Mouse (Mus musculus) heart, embryonic 12.5 days (tissue): ENCODE data around the gene Gucy2c. TPM values are rescaled to one million over a fixed set of nuclear protein-coding genes. Genes with fewer than 3 reads are reported as not detected.

ENCODE experiments used
- ATAC-seq: fragments of 200-750 bp; cut with Nextera tagmentation; 2 replicates; pipeline ENCODE4 v1.8.0; 2017; ENCODE audit warnings: moderate TSS enrichment, moderate library complexity; ENCODE audit not compliant: insufficient number of reproducible peaks, low FRiP score
- H3K27ac ChIP-seq: fragments of 300-500 bp; sonication (generic); 2 replicates; pipeline ENCODE4 v1.5.1; 2016; ENCODE audit warnings: mild to moderate bottlenecking, moderate library complexity; ENCODE audit not compliant: poor library complexity, severe bottlenecking
- H3K27me3 ChIP-seq: fragments of 300-500 bp; sonication (generic); replicated peaks from 2 replicates; pipeline ENCODE4 v1.6.1; 2016; ENCODE audit warnings: mild to moderate bottlenecking, moderate library complexity
- H3K36me3 ChIP-seq: fragments of 300-500 bp; sonication (generic); 2 replicates; pipeline ENCODE4 v1.6.1; 2016; ENCODE audit warnings: mild to moderate bottlenecking, moderate library complexity
- H3K4me1 ChIP-seq: fragments of 300-500 bp; sonication (generic); replicated peaks from 2 replicates; pipeline ENCODE4 v1.6.1; 2016; ENCODE audit warnings: mild to moderate bottlenecking
- H3K4me2 ChIP-seq: fragments of 300-500 bp; sonication (generic); 2 replicates; pipeline ENCODE4 v1.6.1; 2016; ENCODE audit warnings: mild to moderate bottlenecking, moderate library complexity
- H3K4me3 ChIP-seq: fragments of 300-500 bp; sonication (generic); 2 replicates; pipeline ENCODE4 v1.5.1; 2016; ENCODE audit warnings: mild to moderate bottlenecking
- H3K9ac ChIP-seq: fragments of 300-500 bp; sonication (generic); 2 replicates; pipeline ENCODE4 v1.6.1; 2016; ENCODE audit warnings: mild to moderate bottlenecking, moderate library complexity
- H3K9me3 ChIP-seq: fragments of 300-500 bp; sonication (generic); replicated peaks from 2 replicates; pipeline ENCODE4 v1.6.1; 2016; ENCODE audit warnings: mild to moderate bottlenecking, moderate library complexity
- WGBS: fragments of 180-500 bp; shearing (Covaris S2); methylation state at CpG from one replicate; pipeline ENCODE4 v1.1.7; 2016; 5-methylcytosine and 5-hydroxymethylcytosine counted together
- polyA plus RNA-seq: library from polyadenylated mRNA; unstranded; fragments of >200 nt; fragmentation: Nextera tagmentation; extraction: Ambion mirVana; gene quantifications from 2 replicates; pipeline ENCODE4 v1.2.1, GENCODE M21; 2016

The Gucy2c gene
- 0.06 TPM in 1 of 2 replicates, not detected in the other for polyA plus RNA-seq

DNA sequence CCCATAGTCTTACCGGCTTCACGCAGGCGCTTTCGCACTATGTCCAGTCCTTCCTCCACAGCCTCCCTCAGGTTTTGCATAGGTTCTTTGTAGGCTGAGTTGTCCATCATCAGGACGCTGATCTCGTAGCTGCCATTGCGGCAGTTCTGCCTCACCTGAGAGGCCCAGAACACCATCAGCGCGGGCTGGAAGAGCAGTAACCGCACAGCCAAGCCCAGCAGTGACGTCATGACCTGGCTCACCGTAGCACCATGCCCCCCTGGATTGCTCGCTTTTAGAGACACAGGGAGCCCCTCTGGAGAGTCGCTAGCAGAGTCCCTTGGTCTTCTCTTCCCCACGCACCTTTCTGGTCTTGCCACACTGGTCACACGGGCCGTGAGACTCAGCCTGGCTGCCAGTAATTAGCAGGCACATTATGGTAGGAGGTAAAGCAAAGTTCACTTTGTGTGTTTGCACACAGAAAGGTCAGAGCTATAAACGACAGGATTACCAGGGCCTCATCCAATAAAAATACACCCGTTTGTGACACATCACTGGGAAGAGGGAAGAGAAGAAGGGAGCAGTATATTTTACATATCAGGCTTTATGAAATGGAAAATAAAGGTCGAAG lies at the start of gene Gucy2c:
TSS of gene Gucy2c (minus strand) at position 389 of the 610 bp plus-strand sequence.
- H3K4me2 ChIP-seq = no peak within 1 kb of the TSS
- H3K27me3 ChIP-seq = no peaks in the 10 kb centered on the region; the same call in 1 of the 2 replicates
- no peaks in the 10 kb centered on the region for H3K4me1 ChIP-seq
- H3K27ac ChIP-seq = no peak within 1 kb of the TSS
- 0 out of 2 replicates have a peak, but pooled peaks cover 3% of the 10 kb centered on the region for H3K9me3 ChIP-seq
- WGBS = 75% methylated on average over 20 of the region's 20 CpGs
- no peak for ATAC-seq
- no peaks in the 10 kb centered on the region for H3K36me3 ChIP-seq
- no peak within 1 kb of the TSS for H3K9ac ChIP-seq
- H3K4me3 ChIP-seq = no peak within 1 kb of the TSS

DNA sequence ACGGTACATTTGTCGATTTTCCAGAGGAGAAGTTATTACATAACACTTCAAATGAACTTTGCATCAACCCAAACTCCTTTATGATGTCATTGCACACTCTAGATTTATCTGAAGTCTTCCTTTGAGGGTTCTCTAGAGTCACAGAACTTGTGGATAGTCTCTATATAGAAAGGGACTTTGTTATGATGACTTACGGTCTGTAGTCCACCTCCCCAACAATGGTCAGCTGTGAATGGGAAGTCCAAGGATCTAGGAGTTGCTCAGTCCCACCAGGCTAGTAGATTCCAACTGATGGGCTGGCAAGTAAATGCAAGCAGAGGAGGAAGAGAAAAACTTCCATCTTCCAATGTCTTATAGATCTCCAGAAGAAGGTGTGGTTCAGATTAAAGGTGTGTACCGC lies 47.1 kb upstream of the Gucy2c start:
- WGBS = 31% methylated on average over 4 of the region's 4 CpGs
- peak overlapping the region; percentile 99 for H3K4me3 ChIP-seq
- H3K4me2 ChIP-seq = peak overlapping the region; percentile 64
- no peaks in the 10 kb centered on the region for H3K27me3 ChIP-seq
- no peaks in the 10 kb centered on the region for H3K9me3 ChIP-seq
- peaks cover 6% of the 10 kb centered on the region; the same call in 1 of the 2 replicates for H3K4me1 ChIP-seq
- peak overlapping the region; percentile 65; the same call in 1 of the 2 replicates for H3K9ac ChIP-seq
- peak overlapping the region; percentile 77; the same call in 1 of the 2 replicates for H3K27ac ChIP-seq
- ATAC-seq = no peak
- H3K36me3 ChIP-seq = peaks cover 18% of the 10 kb centered on the region

DNA sequence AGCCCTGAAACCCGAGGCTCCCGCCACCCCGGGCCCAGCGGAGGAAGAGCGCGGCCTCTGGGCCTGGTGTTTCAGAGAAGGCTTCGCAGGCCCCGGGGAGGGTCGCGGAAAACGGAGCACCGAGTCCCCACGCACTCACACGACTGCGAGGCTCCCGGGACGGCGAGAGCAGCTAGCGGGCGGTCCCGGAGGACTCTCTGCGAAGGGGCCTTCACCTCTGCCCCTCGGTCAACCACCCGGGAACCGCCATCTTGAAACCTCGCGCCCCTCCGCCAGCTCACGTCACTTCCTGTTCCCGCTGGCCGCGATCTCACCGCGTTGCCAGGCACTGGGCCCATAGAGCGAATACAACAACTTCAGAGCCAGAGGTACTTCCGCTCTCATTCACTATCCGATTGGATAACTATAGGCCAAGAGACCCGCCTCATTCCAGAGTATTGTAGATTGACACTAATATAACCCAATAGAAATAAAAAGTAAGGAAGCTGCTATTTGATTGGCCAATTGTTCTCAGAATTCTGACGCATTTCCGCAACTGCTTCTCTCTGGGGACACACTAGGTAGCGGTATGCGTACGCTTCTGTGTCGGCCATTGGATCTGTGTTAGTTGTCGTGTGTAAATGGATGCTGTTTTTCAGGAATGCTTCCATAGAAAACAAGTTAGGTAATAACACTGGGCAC lies 46.5 kb upstream of the Gucy2c start, which contains the start of gene Wbp11:
TSS of gene Wbp11 (minus strand) at position 353 of the 681 bp plus-strand sequence.
- peak; percentile 100 for ATAC-seq
- Histone ChIP-seq H3K4me2 (peak within 1 kb of the TSS; percentile 79), H3K4me3 (peak within 1 kb of the TSS; percentile 99), H3K9me3 (no peaks in the 10 kb centered on the region), H3K36me3 (peaks cover 20% of the 10 kb centered on the region), H3K4me1 (peaks cover 6% of the 10 kb centered on the region; the same call in 1 of the 2 replicates), H3K27ac (peak within 1 kb of the TSS; percentile 87), H3K27me3 (no peaks in the 10 kb centered on the region), H3K9ac (peak within 1 kb of the TSS; percentile 100)
- WGBS = under 1% methylated on average over 45 of the region's 45 CpGs

DNA sequence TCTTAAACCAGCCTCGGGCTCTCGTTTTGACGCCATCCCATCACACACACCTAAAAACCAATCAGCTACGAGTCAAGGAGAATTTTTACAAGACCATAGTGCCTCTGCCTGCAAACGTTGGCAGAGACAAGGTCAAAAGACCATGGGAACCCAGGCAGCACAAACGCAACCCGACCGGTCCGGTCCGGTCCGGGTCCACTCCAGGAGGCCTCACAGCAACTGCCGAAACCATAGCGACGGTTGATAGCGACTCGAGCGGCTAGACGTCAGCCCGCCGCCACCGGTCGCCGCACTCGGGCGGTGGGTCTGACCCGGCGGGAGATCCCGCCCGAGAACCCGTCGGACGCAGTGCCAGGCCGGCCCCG lies 45.9 kb upstream of the Gucy2c start, which contains the start of gene BC049715:
TSS of gene BC049715 (plus strand) at position 111 of the 365 bp plus-strand sequence.
- under 1% methylated on average over 34 of the region's 34 CpGs for WGBS
- ATAC-seq = peak; percentile 37; the same call in 1 of the 2 replicates
- Histone ChIP-seq H3K27ac (peak within 1 kb of the TSS; percentile 87), H3K4me2 (peak within 1 kb of the TSS; percentile 79), H3K9ac (peak within 1 kb of the TSS; percentile 100), H3K4me1 (peaks cover 6% of the 10 kb centered on the region; the same call in 1 of the 2 replicates), H3K27me3 (no peaks in the 10 kb centered on the region), H3K36me3 (peaks cover 25% of the 10 kb centered on the region), H3K9me3 (no peaks in the 10 kb centered on the region), H3K4me3 (peak within 1 kb of the TSS; percentile 99)

DNA sequence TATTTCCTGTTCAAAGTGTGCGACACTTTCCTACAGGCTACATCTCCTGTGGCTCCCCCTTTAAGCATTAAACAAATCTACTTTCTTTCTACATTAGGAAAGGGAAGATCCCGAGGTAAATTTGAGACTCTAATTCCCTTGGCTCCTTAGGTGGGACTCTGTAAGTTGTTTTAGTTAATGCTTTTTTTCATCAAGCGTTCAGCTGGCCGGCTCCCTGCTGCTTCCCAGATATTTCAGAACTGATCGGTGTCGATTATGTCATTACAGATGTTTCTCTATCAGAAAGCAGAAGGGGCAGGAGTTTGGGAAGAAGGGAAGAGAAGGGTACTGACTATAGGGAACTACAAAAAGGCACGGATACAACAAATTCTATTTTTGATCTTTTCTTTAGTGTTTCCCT lies 45.6 kb upstream of the Gucy2c start:
- ATAC-seq = no peak
- Histone ChIP-seq H3K27me3 (no peaks in the 10 kb centered on the region), H3K27ac (no peak overlapping the region), H3K36me3 (peaks cover 29% of the 10 kb centered on the region), H3K9ac (peak overlapping the region; percentile 100), H3K9me3 (no peaks in the 10 kb centered on the region), H3K4me1 (peaks cover 6% of the 10 kb centered on the region; the same call in 1 of the 2 replicates), H3K4me2 (peak overlapping the region; percentile 79), H3K4me3 (peak overlapping the region; percentile 99)
- WGBS = 14% methylated on average over 7 of the region's 7 CpGs

DNA sequence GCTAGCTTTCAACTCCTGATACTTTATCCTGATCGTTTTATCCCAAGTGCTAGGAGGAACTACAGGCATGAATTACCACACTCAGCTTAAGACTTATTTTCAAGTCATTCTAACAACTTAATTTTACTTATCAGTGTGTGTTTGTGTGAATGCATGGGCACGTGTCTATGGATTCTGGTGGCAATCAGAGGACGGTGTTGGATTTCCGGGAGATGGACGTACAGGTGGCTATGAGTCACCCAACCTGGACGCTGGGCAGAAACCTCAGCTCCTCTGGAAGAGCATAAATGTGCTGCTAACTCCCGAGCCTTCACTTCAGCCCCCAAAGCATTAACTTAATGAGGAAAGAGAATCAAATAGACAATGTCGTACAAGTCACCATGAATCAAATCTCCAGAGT lies 43.4 kb upstream of the Gucy2c start:
- WGBS = 90% methylated on average over 8 of the region's 8 CpGs
- no peak overlapping the region for H3K27ac ChIP-seq

DNA sequence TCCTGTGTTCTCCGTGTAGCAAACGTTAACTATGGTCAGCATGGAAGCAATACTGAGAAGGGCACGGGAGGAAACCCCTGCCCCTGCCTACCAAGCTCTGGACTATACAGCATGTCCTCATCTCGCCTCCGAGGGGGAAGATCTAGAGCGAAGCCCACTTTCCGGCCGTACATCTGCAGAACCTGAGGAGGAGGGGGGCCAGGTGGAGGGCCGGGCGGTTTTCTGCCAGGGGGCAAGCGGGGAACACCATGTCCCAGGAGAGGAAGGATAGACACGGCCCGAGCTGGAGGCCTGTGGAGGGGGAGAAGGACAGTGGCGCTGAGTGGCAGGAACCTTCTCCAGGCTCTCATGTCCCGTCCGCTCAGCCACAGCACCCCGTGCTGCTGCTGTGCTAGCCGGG lies 39.5 kb upstream of the Gucy2c start:
- no peaks in the 10 kb centered on the region for H3K9me3 ChIP-seq
- WGBS = 88% methylated on average over 18 of the region's 18 CpGs
- no peaks in the 10 kb centered on the region for H3K27me3 ChIP-seq
- H3K36me3 ChIP-seq = peaks cover 86% of the 10 kb centered on the region
- H3K4me3 ChIP-seq = no peak overlapping the region
- no peak overlapping the region for H3K27ac ChIP-seq
- no peak overlapping the region for H3K9ac ChIP-seq
- no peak overlapping the region for H3K4me2 ChIP-seq
- H3K4me1 ChIP-seq = peaks cover 11% of the 10 kb centered on the region
- no peak for ATAC-seq

More for the DNA sequence above, 43.4 kb upstream of the Gucy2c start:
- H3K4me2 ChIP-seq = no peak overlapping the region
- peaks cover 50% of the 10 kb centered on the region for H3K36me3 ChIP-seq
- H3K9ac ChIP-seq = no peak overlapping the region
- no peak for ATAC-seq
- H3K9me3 ChIP-seq = no peaks in the 10 kb centered on the region
- no peak overlapping the region for H3K4me3 ChIP-seq
- no peaks in the 10 kb centered on the region for H3K27me3 ChIP-seq
- H3K4me1 ChIP-seq = peaks cover 17% of the 10 kb centered on the region

DNA sequence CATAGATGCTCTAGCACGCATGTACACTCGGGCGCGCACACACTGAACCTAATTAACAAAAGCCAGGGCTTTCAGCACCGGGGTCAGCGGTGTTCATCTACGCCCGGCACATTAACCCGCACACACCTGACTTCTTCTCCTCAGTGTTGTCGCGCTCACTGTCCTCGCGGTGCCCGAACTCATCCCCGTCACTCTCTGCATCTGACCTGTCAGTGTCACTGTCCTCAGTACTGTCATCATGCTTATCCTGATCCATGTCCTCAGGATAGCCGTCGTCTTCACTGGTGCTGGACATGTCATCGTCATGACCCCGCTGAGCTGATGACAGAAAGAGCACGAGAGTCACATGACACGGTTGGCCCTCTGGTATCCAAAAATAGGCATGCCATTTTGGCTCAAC lies 38.8 kb upstream of the Gucy2c start:
- H3K9me3 ChIP-seq = no peaks in the 10 kb centered on the region
- peaks cover 11% of the 10 kb centered on the region for H3K4me1 ChIP-seq
- peaks cover 88% of the 10 kb centered on the region for H3K36me3 ChIP-seq
- H3K9ac ChIP-seq = no peak overlapping the region
- 79% methylated on average over 21 of the region's 21 CpGs for WGBS
- H3K27ac ChIP-seq = no peak overlapping the region
- H3K27me3 ChIP-seq = no peaks in the 10 kb centered on the region
- no peak for ATAC-seq
- no peak overlapping the region for H3K4me3 ChIP-seq
- H3K4me2 ChIP-seq = no peak overlapping the region

DNA sequence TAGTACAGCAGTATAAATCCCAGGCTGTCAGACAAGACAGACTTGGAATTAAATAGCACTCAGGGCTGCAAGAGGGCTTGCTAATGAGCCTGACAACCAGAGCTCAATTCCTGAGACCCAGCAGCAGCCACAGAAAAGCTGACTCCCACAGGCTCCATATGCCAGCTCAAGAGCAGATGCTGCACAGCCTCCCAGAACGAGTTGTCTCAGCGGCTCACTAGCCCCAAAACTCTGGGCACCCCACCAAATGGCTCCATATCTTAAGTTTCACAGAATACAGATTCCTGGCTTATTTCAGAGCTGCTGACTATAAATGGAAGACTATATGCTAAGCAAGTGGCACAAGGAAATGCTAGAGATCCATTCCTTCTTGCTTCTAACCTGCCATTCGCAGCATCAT lies 36.0 kb upstream of the Gucy2c start:
- no peak overlapping the region for H3K9ac ChIP-seq
- H3K27me3 ChIP-seq = no peaks in the 10 kb centered on the region
- no peaks in the 10 kb centered on the region for H3K9me3 ChIP-seq
- no peak overlapping the region for H3K4me3 ChIP-seq
- no peak overlapping the region for H3K27ac ChIP-seq
- H3K4me2 ChIP-seq = no peak overlapping the region
- H3K4me1 ChIP-seq = peaks cover 11% of the 10 kb centered on the region
- no peak for ATAC-seq
- H3K36me3 ChIP-seq = peaks cover 90% of the 10 kb centered on the region
- WGBS = 92% methylated on average over 3 of the region's 3 CpGs

DNA sequence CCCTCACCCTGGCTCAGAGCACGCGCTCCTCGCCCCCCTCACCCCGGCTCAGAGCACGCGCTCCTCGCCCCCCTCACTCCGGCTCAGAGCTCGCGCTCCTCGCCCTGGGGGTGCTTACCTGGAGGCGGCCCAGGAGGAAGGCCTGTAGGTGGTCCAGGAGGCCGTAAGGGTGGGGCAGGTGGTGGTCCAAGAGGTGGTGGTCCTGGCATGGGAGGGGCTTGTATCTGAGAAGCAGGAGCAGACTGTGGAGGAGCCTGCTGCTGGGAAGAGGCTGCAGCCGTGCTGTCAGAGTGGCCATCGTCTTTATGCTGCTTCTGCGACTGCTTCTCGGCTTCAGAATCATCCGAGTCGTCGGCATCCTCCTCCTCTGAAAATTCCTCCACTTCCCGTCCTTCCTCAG lies 35.3 kb upstream of the Gucy2c start:
- Histone ChIP-seq H3K27ac (no peak overlapping the region), H3K9me3 (no peaks in the 10 kb centered on the region), H3K4me3 (no peak overlapping the region), H3K4me1 (peaks cover 11% of the 10 kb centered on the region), H3K27me3 (no peaks in the 10 kb centered on the region), H3K36me3 (peaks cover 88% of the 10 kb centered on the region), H3K4me2 (no peak overlapping the region), H3K9ac (no peak overlapping the region)
- 92% methylated on average over 21 of the region's 21 CpGs for WGBS
- no peak for ATAC-seq

DNA sequence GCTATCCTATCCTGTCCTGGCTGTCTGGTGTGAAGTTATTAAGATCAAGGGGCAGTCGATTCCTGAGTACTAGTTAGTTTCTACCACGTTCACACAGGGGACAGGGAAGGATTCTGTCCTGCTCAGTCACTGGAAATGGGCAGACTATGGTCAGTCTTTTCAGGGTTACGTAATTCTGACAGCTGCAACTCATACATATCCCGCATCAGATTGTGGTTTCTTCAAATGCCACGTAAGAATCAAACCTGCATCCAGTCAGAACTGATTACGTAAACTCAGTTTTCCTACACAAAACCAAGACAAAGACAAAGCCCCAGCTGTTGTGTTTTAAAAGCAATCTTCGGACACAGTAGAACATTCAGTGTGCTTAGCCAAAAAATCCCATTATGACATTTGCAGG lies 33.8 kb upstream of the Gucy2c start:
- H3K4me2 ChIP-seq = no peak overlapping the region
- no peak overlapping the region for H3K9ac ChIP-seq

More for the DNA sequence above, 33.8 kb upstream of the Gucy2c start:
- no peaks in the 10 kb centered on the region for H3K27me3 ChIP-seq
- no peak for ATAC-seq
- H3K36me3 ChIP-seq = peaks cover 75% of the 10 kb centered on the region
- H3K9me3 ChIP-seq = no peaks in the 10 kb centered on the region
- 93% methylated on average over 7 of the region's 7 CpGs for WGBS
- H3K4me1 ChIP-seq = 0 out of 2 replicates have a peak, but pooled peaks cover under 1% of the 10 kb centered on the region
- H3K27ac ChIP-seq = no peak overlapping the region
- H3K4me3 ChIP-seq = no peak overlapping the region
